Mouse (Mus musculus) kidney, adult 2 months (tissue): ENCODE measurements around the gene Arpc1b.

Experiments
- CTCF ChIP-seq: fragments of 200-500 bp; conservative IDR thresholded peaks from 2 replicates; pipeline ENCODE4 v1.5.1; 2011; ENCODE audit warnings: low read depth, mild to moderate bottlenecking, control low read depth, low read length, moderate library complexity, mixed read lengths; ENCODE audit not compliant: insufficient read depth, insufficient read length
- POLR2A ChIP-seq: fragments of 200-500 bp; IDR thresholded peaks from one replicate; pipeline ENCODE4 v1.6.1; 2011; ENCODE audit warnings: low read depth, low read length, control low read depth

DNA sequence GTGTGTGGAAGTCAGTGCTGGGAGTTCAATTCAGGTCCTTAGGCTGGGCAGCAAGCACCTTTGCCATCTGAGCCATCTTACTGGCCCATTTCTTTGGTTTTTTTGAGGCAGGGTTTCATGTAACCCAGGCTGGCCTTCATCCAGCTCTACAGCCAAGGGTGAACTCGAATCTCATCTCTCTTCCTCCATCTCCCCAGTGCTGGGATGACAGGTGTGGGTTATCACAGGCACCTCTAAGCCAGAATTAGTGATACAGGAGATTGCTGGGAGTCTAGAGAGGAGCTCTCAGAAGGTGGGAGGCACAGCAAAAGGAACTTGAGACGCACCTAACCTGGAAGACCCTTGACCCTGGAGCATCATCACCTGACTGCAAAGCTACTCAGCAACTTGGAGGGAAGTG lies 599 bp upstream of the Arpc1b start:
- TF ChIP-seq CTCF, result no peak
- no peak for TF ChIP-seq POLR2A
